In the genomic region with DNA sequence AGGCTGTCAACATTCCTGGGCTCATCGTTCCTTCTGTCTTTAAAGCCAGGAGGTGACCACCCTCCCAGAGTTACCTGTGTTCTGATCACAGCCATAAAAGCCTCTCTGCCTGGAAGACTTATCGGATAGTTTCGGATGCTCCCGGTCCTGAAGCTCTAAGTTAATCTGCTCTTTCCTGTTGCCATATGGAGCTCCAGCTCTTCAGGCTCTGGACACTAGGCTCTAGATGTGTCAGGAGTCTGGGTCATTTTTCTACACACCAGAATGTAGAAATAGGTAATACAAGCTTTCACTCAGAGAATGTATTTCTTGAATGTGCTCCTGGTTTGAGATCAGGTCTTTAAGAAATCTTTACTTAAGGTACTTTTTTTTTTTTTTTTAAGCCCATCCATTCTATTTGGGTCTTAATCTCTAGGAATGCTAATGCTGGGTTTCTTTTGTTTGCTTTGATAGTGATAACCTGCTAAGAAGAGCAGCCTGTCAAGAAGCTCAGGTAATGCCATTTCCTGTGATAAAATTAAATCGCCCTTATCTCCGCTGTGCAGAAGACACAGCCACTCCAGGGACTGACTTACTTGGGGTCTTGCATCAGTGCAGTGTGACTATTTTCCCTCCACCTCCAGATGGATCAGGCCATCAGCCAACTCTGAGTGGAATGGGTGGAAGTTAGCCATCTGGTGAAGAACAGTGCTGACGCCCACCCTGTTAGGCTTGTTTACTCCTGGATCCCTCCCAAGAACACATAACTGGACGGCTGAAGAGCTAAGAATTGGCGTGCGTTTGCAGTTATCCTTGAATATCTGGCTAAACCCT, we compare ENCODE assay signal across 9 mouse cellular contexts. TPM values are rescaled to one million over a fixed set of nuclear protein-coding genes. Genes with fewer than 3 reads are reported as not detected.
DNase-seq lines count a peak whose midpoint lies in the region; ATAC-seq and TF ChIP-seq lines count a peak whose summit lies in the region.
"Had no signal": no experiment of that assay in that cellular context is flagged by ENCODE, and none has a peak within 500 bp of the region (broad histone marks: within the 10 kb centered on the region; RNA-seq: fewer than 3 reads in every experiment).

No protein-coding gene starts in this region.

- H3K27ac ChIP-seq in embryonic facial prominence, embryonic 14.5 days (replicated peaks; ENCODE audit: low read depth, low read length): no peak overlapping the region; the same call in 1 of the 2 replicates
- H3K27ac ChIP-seq in embryonic facial prominence, embryonic 10.5 days (replicated peaks): no peak overlapping the region
- no peak overlapping the region for H3K27ac ChIP-seq in limb, embryonic 14.5 days (replicated peaks; ENCODE audit: low read depth, low read length)
- no peak overlapping the region for H3K27ac ChIP-seq in stomach, postnatal 0 days (replicated peaks)
- H3K27ac ChIP-seq: limb, embryonic 12.5 days had no signal

- no peaks in the 10 kb centered on the region for H3K27me3 ChIP-seq in embryonic facial prominence, embryonic 14.5 days (replicated peaks; ENCODE audit: control insufficient read depth, insufficient read depth, low read length)
- no peaks in the 10 kb centered on the region for H3K27me3 ChIP-seq in embryonic facial prominence, embryonic 10.5 days (replicated peaks; ENCODE audit: low read depth, poor library complexity, severe bottlenecking)
- H3K27me3 ChIP-seq in limb, embryonic 14.5 days (ENCODE audit: control insufficient read depth, insufficient read depth, low read length): no peaks in the 10 kb centered on the region
- no peaks in the 10 kb centered on the region for H3K27me3 ChIP-seq in stomach, postnatal 0 days (ENCODE audit: control insufficient read depth, insufficient read depth, low read length)
- H3K27me3 ChIP-seq: limb, embryonic 12.5 days had no signal

- no peak overlapping the region for H3K4me3 ChIP-seq in embryonic facial prominence, embryonic 14.5 days (ENCODE audit: low read depth, low read length)
- H3K4me3 ChIP-seq in embryonic facial prominence, embryonic 10.5 days: no peak overlapping the region
- no peak overlapping the region for H3K4me3 ChIP-seq in limb, embryonic 14.5 days (replicated peaks; ENCODE audit: low read length)
- H3K4me3 ChIP-seq in stomach, postnatal 0 days (ENCODE audit: low read depth, low read length): no peak overlapping the region
- H3K4me3 ChIP-seq: limb, embryonic 12.5 days had no signal

- peak; percentile 91 for DNase-seq in embryonic facial prominence, embryonic 14.5 days (ENCODE audit: low spot score)
- no peak for DNase-seq in embryonic facial prominence, embryonic 10.5 days (ENCODE audit: low spot score)
- peak; percentile 45 for DNase-seq in urinary bladder, postnatal 14 days (ENCODE audit: low spot score)
- no peak for DNase-seq in urinary bladder, adult 2 months (ENCODE audit: low spot score)
- DNase-seq in heart, postnatal 25 days (ENCODE audit: low spot score): peak; percentile 43
- peak; percentile 84 for DNase-seq in limb, embryonic 14.5 days (ENCODE audit: low spot score)
- peak; percentile 17 for DNase-seq in stomach, postnatal 0 days (ENCODE audit: low spot score)
- DNase-seq in adrenal gland, adult (ENCODE audit: inconsistent age in 2 of 2, low spot score in 1 of 2): no peak

- peaks cover 3% of the 10 kb centered on the region for H3K36me3 ChIP-seq in embryonic facial prominence, embryonic 14.5 days (ENCODE audit: control insufficient read depth, insufficient read depth, low read length)
- peaks cover 36% of the 10 kb centered on the region for H3K36me3 ChIP-seq in embryonic facial prominence, embryonic 10.5 days (replicated peaks)
- H3K36me3 ChIP-seq in limb, embryonic 14.5 days (ENCODE audit: control insufficient read depth, insufficient read depth, low read length): peaks cover 5% of the 10 kb centered on the region
- no peaks in the 10 kb centered on the region; the same call in 1 of the 2 replicates for H3K36me3 ChIP-seq in stomach, postnatal 0 days (ENCODE audit: control insufficient read depth, insufficient read depth, low read length)

- WGBS in embryonic facial prominence, embryonic 14.5 days: 55% methylated on average over 10 of the region's 10 CpGs
- WGBS in embryonic facial prominence, embryonic 10.5 days: 87% methylated on average over 10 of the region's 10 CpGs
- 64% methylated on average over 10 of the region's 10 CpGs for WGBS in limb, embryonic 14.5 days
- WGBS in stomach, postnatal 0 days: 46% methylated on average over 10 of the region's 10 CpGs

- no peak for TF ChIP-seq CTCF in stomach, postnatal 0 days (IDR thresholded peaks at IDR 0.05; ENCODE audit: low read depth)

- no peak for TF ChIP-seq POLR2A in limb, embryonic 14.5 days (IDR thresholded peaks at IDR 0.05; ENCODE audit: borderline replicate concordance, extremely low read depth, insufficient read depth, insufficient read length)

- peak; percentile 88; the same call in 1 of the 2 replicates for ATAC-seq in embryonic facial prominence, embryonic 14.5 days (ENCODE audit: low read depth)
- peak; percentile 80 for ATAC-seq in limb, embryonic 14.5 days (ENCODE audit: low FRiP score, low read depth)
- peak; percentile 57 for ATAC-seq in stomach, postnatal 0 days (ENCODE audit: low FRiP score, low TSS enrichment)

- intact Hi-C loops in heart, postnatal 25 days (cut with DNase I): no loop called here

- no peak overlapping the region for H3K9ac ChIP-seq in embryonic facial prominence, embryonic 14.5 days (ENCODE audit: low read depth, low read length)
- H3K9ac ChIP-seq in limb, embryonic 14.5 days (ENCODE audit: low read depth, low read length, severe bottlenecking): no peak overlapping the region
- H3K9ac ChIP-seq in stomach, postnatal 0 days (ENCODE audit: low read length): no peak overlapping the region
- H3K9ac ChIP-seq: limb, embryonic 12.5 days had no signal

- no peak overlapping the region for H3K4me2 ChIP-seq in embryonic facial prominence, embryonic 14.5 days (ENCODE audit: low read depth, low read length)
- no peak overlapping the region for H3K4me2 ChIP-seq in limb, embryonic 14.5 days (replicated peaks; ENCODE audit: low read depth, low read length, severe bottlenecking)
- H3K4me2 ChIP-seq in stomach, postnatal 0 days (replicated peaks; ENCODE audit: low read depth): no peak overlapping the region
- H3K4me2 ChIP-seq: limb, embryonic 12.5 days had no signal

- no peaks in the 10 kb centered on the region for H3K4me1 ChIP-seq in embryonic facial prominence, embryonic 14.5 days (ENCODE audit: control insufficient read depth, insufficient read depth, low read length)
- H3K4me1 ChIP-seq in embryonic facial prominence, embryonic 10.5 days: no peaks in the 10 kb centered on the region
- no peaks in the 10 kb centered on the region for H3K4me1 ChIP-seq in limb, embryonic 14.5 days (ENCODE audit: control insufficient read depth, insufficient read depth, low read length)
- no peaks in the 10 kb centered on the region for H3K4me1 ChIP-seq in stomach, postnatal 0 days (replicated peaks; ENCODE audit: control insufficient read depth, insufficient read depth)
- H3K4me1 ChIP-seq: limb, embryonic 12.5 days had no signal

- TF ChIP-seq EP300 in stomach, postnatal 0 days (optimal IDR thresholded peaks at IDR 0.05): no peak

- no peaks in the 10 kb centered on the region for H3K9me3 ChIP-seq in embryonic facial prominence, embryonic 14.5 days (ENCODE audit: control insufficient read depth, low read length)
- H3K9me3 ChIP-seq in embryonic facial prominence, embryonic 10.5 days: no peaks in the 10 kb centered on the region
- no peaks in the 10 kb centered on the region for H3K9me3 ChIP-seq in limb, embryonic 14.5 days (ENCODE audit: control insufficient read depth, low read length)
- no peaks in the 10 kb centered on the region for H3K9me3 ChIP-seq in stomach, postnatal 0 days (ENCODE audit: control insufficient read depth, low read length)
- H3K9me3 ChIP-seq: limb, embryonic 12.5 days had no signal

RNA-seq across cellular contexts. Expression of a gene that starts 22.2 kb away (rescaled TPM):
- 41.4 and 45.0 TPM in 2 replicates for polyA plus RNA-seq in embryonic facial prominence, embryonic 14.5 days (2014; fragmentation: Nextera tagmentation; extraction: Ambion mirVana)
- 50.6 and 53.3 TPM in 2 replicates for polyA plus RNA-seq in embryonic facial prominence, embryonic 10.5 days (2016; fragmentation: Nextera tagmentation; extraction: Ambion mirVana)
- polyA plus RNA-seq in urinary bladder, adult 2 months (2012; rRNA removed): 16.7 and 23.0 TPM in 2 replicates
- total RNA-seq in heart, postnatal 25 days (2021): 10 to 100 TPM; 16.2 to 20.2 TPM
- polyA plus RNA-seq in limb, embryonic 14.5 days (2012; rRNA removed): 29.2 and 32.1 TPM in 2 replicates
- polyA plus RNA-seq in limb, embryonic 14.5 days (2014; fragmentation: Nextera tagmentation; extraction: Ambion mirVana): 43.5 and 54.4 TPM in 2 replicates
- 15.7 and 17.1 TPM in 2 replicates for polyA plus RNA-seq in stomach, postnatal 0 days (2015; fragmentation: Nextera tagmentation; extraction: Ambion mirVana)

Comparison
In these comparisons a context has a peak if more than half of its experiments do, and no peak if none do; other contexts are left out.
1. DNase-seq: peak in embryonic facial prominence, embryonic 14.5 days (single experiment), urinary bladder, postnatal 14 days (single experiment), heart, postnatal 25 days (single experiment), limb, embryonic 14.5 days (single experiment) and stomach, postnatal 0 days (single experiment); none in embryonic facial prominence, embryonic 10.5 days (single experiment), urinary bladder, adult 2 months (single experiment) and adrenal gland, adult (0 of 2).
2. Peak in every context shown above with its lines, with median percentiles within 50 percentile points of each other: ATAC-seq.